Comparison of ENCODE assay signal across 8 mouse cellular contexts in the genomic region with DNA sequence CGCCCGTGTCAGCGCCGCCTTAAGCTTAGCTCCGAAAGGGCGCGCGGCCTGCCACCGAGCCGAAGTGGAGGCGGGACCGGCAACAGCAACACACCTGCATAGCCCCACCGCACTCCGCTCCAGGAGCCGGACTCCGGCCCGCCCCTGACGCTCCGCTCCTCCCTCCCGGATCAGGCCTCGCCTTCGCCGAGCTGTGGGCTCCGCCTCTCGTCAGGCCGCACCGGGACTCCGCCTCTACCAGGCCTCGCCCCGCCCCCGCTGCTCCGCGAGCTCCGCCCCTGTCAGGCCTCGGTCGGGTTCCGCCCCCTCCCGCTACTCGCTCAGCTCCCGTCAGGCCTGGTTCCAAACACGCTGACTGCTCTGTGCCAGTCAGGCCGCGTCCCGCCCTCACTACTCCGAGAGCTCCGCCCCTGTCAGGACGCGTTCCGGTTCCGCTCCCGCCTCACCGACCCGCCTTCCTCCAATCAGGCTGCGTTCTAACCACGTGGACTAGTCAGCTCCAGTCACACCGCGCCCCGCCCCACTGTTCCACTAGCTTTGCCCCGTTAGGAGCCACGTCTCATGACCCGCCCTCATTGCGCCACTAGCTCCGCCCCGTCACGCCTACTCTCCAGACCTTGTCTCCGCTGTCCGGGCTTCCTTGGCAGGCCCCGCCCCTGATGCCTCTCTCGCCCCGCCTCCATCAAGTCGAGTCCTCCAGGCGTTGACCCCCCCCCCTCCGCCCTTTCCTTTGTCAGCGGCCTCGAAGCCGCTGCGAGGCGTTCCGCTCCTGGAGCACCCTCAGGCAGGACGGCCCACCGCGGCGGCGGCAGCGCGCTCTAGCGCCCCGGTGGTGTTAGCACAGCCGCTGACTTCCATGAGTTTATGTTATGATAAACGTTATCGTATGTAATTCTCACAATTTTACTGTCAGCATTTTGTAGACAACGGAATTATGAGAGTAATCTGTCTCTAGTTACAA. TPM values are rescaled to one million over a fixed set of nuclear protein-coding genes. Genes with fewer than 3 reads are reported as not detected.
DNase-seq lines count a peak whose midpoint lies in the region; ATAC-seq lines count a peak whose summit lies in the region.

A gene (minus strand): TSS at position 750 of the 961 bp plus-strand sequence.

- DNase-seq in ES-CJ7 (ENCODE audit: low read depth, low spot score) = peak; percentile 100
- peak; percentile 100 for DNase-seq in cerebellum, adult 11 months
- DNase-seq in forebrain, embryonic 14.5 days (ENCODE audit: low spot score) = peak; percentile 100
- peak; percentile 100 for DNase-seq in heart, postnatal 14 days
- DNase-seq in layer of hippocampus, adult 11-12 months (ENCODE audit: low spot score) = peak; percentile 100
- peak; percentile 100 for DNase-seq in lung, adult 18-20 months
- peak; percentile 100 for DNase-seq in testis, postnatal 14 days (ENCODE audit: low spot score)

- peak within 1 kb of the TSS; percentile 84 for H3K27ac ChIP-seq in forebrain, embryonic 14.5 days (ENCODE audit: low read depth, low read length)
- H3K27ac ChIP-seq in neural tube, embryonic 15.5 days (replicated peaks) = peak within 1 kb of the TSS; percentile 95

- peak within 1 kb of the TSS; percentile 71 for H3K4me3 ChIP-seq in forebrain, embryonic 14.5 days (ENCODE audit: low read depth, low read length)
- H3K4me3 ChIP-seq in neural tube, embryonic 15.5 days (replicated peaks) = peak within 1 kb of the TSS; percentile 79

- intact Hi-C loops in heart, postnatal 14 days (cut with DNase I) = no loop called here

- H3K9ac ChIP-seq in forebrain, embryonic 14.5 days (ENCODE audit: low read length) = peak within 1 kb of the TSS; percentile 77
- H3K9ac ChIP-seq in neural tube, embryonic 15.5 days (replicated peaks) = peak within 1 kb of the TSS; percentile 78

- H3K4me1 ChIP-seq in forebrain, embryonic 14.5 days (ENCODE audit: control insufficient read depth, insufficient read depth, low read length) = peaks cover 6% of the 10 kb centered on the region; the same call in 1 of the 2 replicates
- H3K4me1 ChIP-seq in neural tube, embryonic 15.5 days = peaks cover 15% of the 10 kb centered on the region

- no peaks in the 10 kb centered on the region for H3K27me3 ChIP-seq in forebrain, embryonic 14.5 days (replicated peaks; ENCODE audit: control insufficient read depth, insufficient read depth, low read length)
- no peaks in the 10 kb centered on the region for H3K27me3 ChIP-seq in neural tube, embryonic 15.5 days (replicated peaks)

- H3K4me2 ChIP-seq in forebrain, embryonic 14.5 days (ENCODE audit: low read length) = peak within 1 kb of the TSS; percentile 66
- peak within 1 kb of the TSS; percentile 67 for H3K4me2 ChIP-seq in neural tube, embryonic 15.5 days

- peaks cover 27% of the 10 kb centered on the region for H3K36me3 ChIP-seq in forebrain, embryonic 14.5 days (ENCODE audit: control insufficient read depth, insufficient read depth, low read length)
- H3K36me3 ChIP-seq in neural tube, embryonic 15.5 days = peaks cover 29% of the 10 kb centered on the region

- no peaks in the 10 kb centered on the region for H3K9me3 ChIP-seq in forebrain, embryonic 14.5 days (replicated peaks; ENCODE audit: control insufficient read depth, low read length)
- no peaks in the 10 kb centered on the region for H3K9me3 ChIP-seq in neural tube, embryonic 15.5 days (replicated peaks)

- whole genome bisulfite sequencing in forebrain, embryonic 14.5 days = under 1% methylated on average over 91 of the region's 92 CpGs
- under 1% methylated on average over 81 of the region's 92 CpGs for WGBS in neural tube, embryonic 15.5 days

- ATAC-seq in forebrain, embryonic 14.5 days = peak; percentile 96
- ATAC-seq in neural tube, embryonic 15.5 days (ENCODE audit: low FRiP score) = peak; percentile 97

RNA-seq across cellular contexts. Expression of the gene that starts here (rescaled TPM):
- polyA plus RNA-seq in forebrain, embryonic 14.5 days (2014; fragmentation: Nextera tagmentation; extraction: Ambion mirVana) = 160 and 178 TPM in 2 replicates
- 10 to 100 TPM; 85.6 to 88.5 TPM for total RNA-seq in heart, postnatal 14 days (2021)
- polyA plus RNA-seq in neural tube, embryonic 15.5 days (2015; fragmentation: Nextera tagmentation; extraction: Ambion mirVana) = 145 and 154 TPM in 2 replicates

Comparison
In these comparisons a context has a peak if more than half of its experiments do, and no peak if none do; other contexts are left out.
1. Peak in every context shown above with its lines: DNase-seq, ATAC-seq, H3K4me3 ChIP-seq and H3K27ac ChIP-seq.